Mouse (Mus musculus) olfactory bulb, adult 2 months (tissue): ENCODE data around the gene Tbx6. TPM values are rescaled to one million over a fixed set of nuclear protein-coding genes. Genes with fewer than 3 reads are reported as not detected.

Experiments
- H3K27ac ChIP-seq: fragments of 200-500 bp; 2 replicates; pipeline ENCODE4 v1.5.1; 2012; ENCODE audit warnings: low read depth, low read length; ENCODE audit not compliant: insufficient read depth
- H3K4me1 ChIP-seq: fragments of 200-500 bp; 2 replicates; pipeline ENCODE4 v1.6.1; 2012; ENCODE audit warnings: low read length; ENCODE audit not compliant: control insufficient read depth, insufficient read depth
- H3K4me3 ChIP-seq: fragments of 200-500 bp; 2 replicates; pipeline ENCODE4 v1.5.1; 2012; ENCODE audit warnings: mild to moderate bottlenecking, low read depth, low read length, moderate library complexity; ENCODE audit not compliant: insufficient read depth
- CTCF ChIP-seq: fragments of 200-500 bp; IDR thresholded peaks from 2 replicates; pipeline ENCODE4 v1.5.1; 2012; ENCODE audit warnings: low read depth, mild to moderate bottlenecking, low read length, moderate library complexity; ENCODE audit not compliant: insufficient read depth
- POLR2A ChIP-seq: fragments of 200-500 bp; IDR thresholded peaks from 2 replicates; pipeline ENCODE4 v1.6.1; 2012; ENCODE audit warnings: mild to moderate bottlenecking, low read depth, low read length, moderate library complexity; ENCODE audit not compliant: insufficient read depth
- WGBS: fragments of 180-500 bp; shearing (Covaris S2); methylation state at CpG from one replicate; pipeline ENCODE4 v1.1.7; 2018; 5-methylcytosine and 5-hydroxymethylcytosine counted together
- polyA plus RNA-seq: library from polyadenylated mRNA; stranded (reverse); fragments of >200 nt; gene quantifications from 2 replicates; pipeline ENCODE4 v1.2.4, GENCODE M21; 2012; ENCODE audit warnings: low replicate concordance; ENCODE audit not compliant: missing spikeins, insufficient read depth, insufficient read length

The Tbx6 gene
- polyA plus RNA-seq, 1 experiment, result not detected

GRCm38 (mm10) chr7:126833294-126833693, 52.0 kb downstream of the Tbx6 start:
- Histone ChIP-seq H3K4me3 (no peak overlapping the region), H3K27ac (no peak overlapping the region), H3K4me1 (peaks cover 8% of the 10 kb centered on the region)
- 100% methylated on average over 1 of the region's 1 CpGs for WGBS
- no peak for TF ChIP-seq CTCF
- TF ChIP-seq POLR2A, result no peak

Other genes starting within 250 kb of the Tbx6 start
- 330 TPM in 1 of 2 replicates, not detected in the other for gene Eif3c, start 215.1 kb upstream of the Tbx6 start, polyA plus RNA-seq
- gene Apobr, start 196.5 kb upstream of the Tbx6 start, polyA plus RNA-seq, result not detected in 2 replicates
- gene Cln3, start 195.7 kb upstream of the Tbx6 start, polyA plus RNA-seq, result not detected in 2 replicates
- gene Il27, start 186.5 kb upstream of the Tbx6 start, polyA plus RNA-seq, result not detected in 2 replicates
- gene Nupr1, start 150.6 kb upstream of the Tbx6 start, polyA plus RNA-seq, result not detected in 2 replicates
- not detected in 2 replicates for gene Sgf29, start 132.2 kb upstream of the Tbx6 start, polyA plus RNA-seq
- not detected in 2 replicates for gene Sult1a1, start 105.1 kb upstream of the Tbx6 start, polyA plus RNA-seq
- not detected in 2 replicates for gene Bola2, start 86.1 kb upstream of the Tbx6 start, polyA plus RNA-seq
- gene Slx1b, start 85.7 kb upstream of the Tbx6 start, polyA plus RNA-seq, result not detected in 2 replicates
- 309 and 598 TPM in 2 replicates for gene Coro1a, start 73.7 kb upstream of the Tbx6 start, polyA plus RNA-seq
- 208 and 343 TPM in 2 replicates for gene Mapk3, start 21.9 kb upstream of the Tbx6 start, polyA plus RNA-seq
- gene Gdpd3, start 15.1 kb upstream of the Tbx6 start, polyA plus RNA-seq, result not detected in 2 replicates
- gene Ypel3, start 4.5 kb upstream of the Tbx6 start, polyA plus RNA-seq, result not detected in 2 replicates
- not detected in 2 replicates for gene Ppp4c, start 11.0 kb downstream of the Tbx6 start, polyA plus RNA-seq
- not detected in 2 replicates for gene Fam57b, start 16.2 kb downstream of the Tbx6 start, polyA plus RNA-seq
- gene 4930451I11Rik, start 50.2 kb downstream of the Tbx6 start, polyA plus RNA-seq, result not detected in 2 replicates
- gene Doc2a, start 65.9 kb downstream of the Tbx6 start, polyA plus RNA-seq, result not detected in 2 replicates
- not detected in 2 replicates for gene Hirip3, start 80.5 kb downstream of the Tbx6 start, polyA plus RNA-seq
- gene Ino80e, start 80.9 kb downstream of the Tbx6 start, polyA plus RNA-seq, result not detected in 2 replicates
- not detected in 2 replicates for gene Taok2, start 103.2 kb downstream of the Tbx6 start, polyA plus RNA-seq
- not detected in 2 replicates for gene Tmem219, start 141.4 kb downstream of the Tbx6 start, polyA plus RNA-seq
- gene Kctd13, start 147.4 kb downstream of the Tbx6 start, polyA plus RNA-seq, result not detected in 2 replicates
- not detected in 2 replicates for gene Asphd1, start 168.1 kb downstream of the Tbx6 start, polyA plus RNA-seq
- not detected in 2 replicates for gene Sez6l2, start 169.1 kb downstream of the Tbx6 start, polyA plus RNA-seq
- 241 TPM in 1 of 2 replicates, not detected in the other for gene Cdipt, start 194.4 kb downstream of the Tbx6 start, polyA plus RNA-seq
- not detected in 2 replicates for gene Cdiptos, start 194.6 kb downstream of the Tbx6 start, polyA plus RNA-seq
- gene Mvp, start 233.1 kb downstream of the Tbx6 start, polyA plus RNA-seq, result not detected in 2 replicates
- not detected in 2 replicates for gene Pagr1b, start 235.0 kb downstream of the Tbx6 start, polyA plus RNA-seq
- gene Pagr1a, start 235.9 kb downstream of the Tbx6 start, polyA plus RNA-seq, result not detected in 2 replicates
- not detected in 2 replicates for gene Gm42742, start 239.6 kb downstream of the Tbx6 start, polyA plus RNA-seq
- gene Prrt2, start 239.7 kb downstream of the Tbx6 start, polyA plus RNA-seq, result not detected in 2 replicates
- 437 and 572 TPM in 2 replicates for gene Maz, start 245.6 kb downstream of the Tbx6 start, polyA plus RNA-seq